Mouse (Mus musculus) olfactory bulb, adult 2 months (tissue): ENCODE data around the gene Kremen1. TPM values are rescaled to one million over a fixed set of nuclear protein-coding genes. Genes with fewer than 3 reads are reported as not detected.

Experiments
- H3K27ac ChIP-seq: fragments of 200-500 bp; 2 replicates; pipeline ENCODE4 v1.5.1; 2012; ENCODE audit warnings: low read depth, low read length; ENCODE audit not compliant: insufficient read depth
- H3K4me1 ChIP-seq: fragments of 200-500 bp; 2 replicates; pipeline ENCODE4 v1.6.1; 2012; ENCODE audit warnings: low read length; ENCODE audit not compliant: control insufficient read depth, insufficient read depth
- H3K4me3 ChIP-seq: fragments of 200-500 bp; 2 replicates; pipeline ENCODE4 v1.5.1; 2012; ENCODE audit warnings: mild to moderate bottlenecking, low read depth, low read length, moderate library complexity; ENCODE audit not compliant: insufficient read depth
- CTCF ChIP-seq: fragments of 200-500 bp; IDR thresholded peaks from 2 replicates; pipeline ENCODE4 v1.5.1; 2012; ENCODE audit warnings: low read depth, mild to moderate bottlenecking, low read length, moderate library complexity; ENCODE audit not compliant: insufficient read depth
- POLR2A ChIP-seq: fragments of 200-500 bp; IDR thresholded peaks from 2 replicates; pipeline ENCODE4 v1.6.1; 2012; ENCODE audit warnings: mild to moderate bottlenecking, low read depth, low read length, moderate library complexity; ENCODE audit not compliant: insufficient read depth
- WGBS: fragments of 180-500 bp; shearing (Covaris S2); methylation state at CpG from one replicate; pipeline ENCODE4 v1.1.7; 2018; 5-methylcytosine and 5-hydroxymethylcytosine counted together
- polyA plus RNA-seq: library from polyadenylated mRNA; stranded (reverse); fragments of >200 nt; gene quantifications from 2 replicates; pipeline ENCODE4 v1.2.4, GENCODE M21; 2012; ENCODE audit warnings: low replicate concordance; ENCODE audit not compliant: missing spikeins, insufficient read depth, insufficient read length

Gene Kremen1
- polyA plus RNA-seq, 1 experiment, result not detected

DNA sequence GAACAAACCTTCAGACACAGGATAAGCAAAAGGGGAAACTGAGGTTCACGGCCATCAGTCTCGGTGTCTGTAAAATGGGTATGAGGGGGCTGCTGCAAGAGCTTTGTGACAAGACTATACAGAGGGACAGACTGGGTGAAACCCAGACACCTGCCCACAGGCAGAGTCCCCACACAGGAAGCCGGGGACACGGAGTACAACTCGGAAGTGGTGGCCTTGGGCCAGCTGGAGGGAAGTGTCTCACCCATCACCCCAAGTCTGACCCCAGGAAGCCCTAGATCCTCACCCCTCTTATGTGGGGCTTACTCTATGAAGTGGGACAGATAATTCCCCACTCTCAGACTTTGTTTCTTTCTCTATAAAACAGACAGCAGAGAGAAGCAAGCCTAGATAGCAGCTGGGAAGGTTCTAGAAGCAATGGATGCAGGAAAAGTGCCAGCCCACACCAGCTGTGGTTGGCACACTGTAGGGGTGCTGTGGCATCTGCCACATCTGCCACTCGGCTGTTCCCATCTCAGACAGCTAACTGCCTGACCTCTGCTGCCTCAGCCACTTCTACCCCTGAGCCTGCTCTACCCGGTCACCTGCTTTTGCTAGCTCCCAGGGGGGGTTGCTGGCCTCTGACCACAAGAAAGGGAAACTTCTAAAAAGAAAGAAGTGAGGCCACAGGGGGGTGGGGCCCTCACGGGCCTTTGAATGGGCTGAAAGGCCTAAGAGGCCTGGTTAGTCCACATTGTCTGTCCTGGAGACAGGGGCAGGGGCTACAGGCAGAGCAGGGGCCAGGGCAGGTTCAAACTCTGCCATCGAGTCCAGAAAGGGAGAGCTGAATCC is 110.7 kb downstream of the Kremen1 start:
- Histone ChIP-seq H3K4me3 (no peak overlapping the region), H3K4me1 (peaks cover 35% of the 10 kb centered on the region), H3K27ac (no peak overlapping the region)
- TF ChIP-seq CTCF, result no peak
- TF ChIP-seq POLR2A, result no peak
- WGBS, result 72% methylated on average over 9 of the region's 9 CpGs

- peaks cover 28% of the 10 kb centered on the region for H3K4me1 ChIP-seq
- WGBS, result 60% methylated on average over 9 of the region's 9 CpGs
- no peak overlapping the region for H3K27ac ChIP-seq
- no peak overlapping the region for H3K4me3 ChIP-seq
- TF ChIP-seq CTCF (no peak), POLR2A (no peak)
These were observed 111.4 kb downstream of the Kremen1 start for GRCm38 (mm10) chr11:5149955-5150354.

- H3K4me1 ChIP-seq, result peaks cover 25% of the 10 kb centered on the region
- no peak overlapping the region for H3K4me3 ChIP-seq
- TF ChIP-seq POLR2A, result no peak
- no peak for TF ChIP-seq CTCF
- no peak overlapping the region for H3K27ac ChIP-seq
- 48% methylated on average over 7 of the region's 7 CpGs for WGBS
These were observed 112.1 kb downstream of the Kremen1 start for GRCm38 (mm10) chr11:5149249-5149648.

GRCm38 (mm10) chr11:5145600-5145999 is 115.8 kb downstream of the Kremen1 start:
- 93% methylated on average over 3 of the region's 3 CpGs for WGBS
- Histone ChIP-seq H3K4me1 (peaks cover 14% of the 10 kb centered on the region), H3K4me3 (no peak overlapping the region), H3K27ac (no peak overlapping the region)
- TF ChIP-seq CTCF, result no peak
- TF ChIP-seq POLR2A, result no peak

GRCm38 (mm10) chr11:5141965-5142364 is 119.4 kb downstream of the Kremen1 start:
- peaks cover 10% of the 10 kb centered on the region for H3K4me1 ChIP-seq
- WGBS, result 96% methylated on average over 2 of the region's 2 CpGs
- no peak overlapping the region for H3K4me3 ChIP-seq
- H3K27ac ChIP-seq, result no peak overlapping the region
- no peak for TF ChIP-seq POLR2A
- TF ChIP-seq CTCF, result no peak

Other genes with a start within 250 kb of the Kremen1 start
- gene Rasl10a, start 203.4 kb downstream of the Kremen1 start, polyA plus RNA-seq, result not detected in 2 replicates
- gene Gas2l1, start 196.2 kb downstream of the Kremen1 start, polyA plus RNA-seq, result not detected in 2 replicates
- not detected in 2 replicates for gene Rhbdd3, start 162.6 kb downstream of the Kremen1 start, polyA plus RNA-seq
- gene Ewsr1, start 162.3 kb downstream of the Kremen1 start, polyA plus RNA-seq, result 1,053 and 1,293 TPM in 2 replicates
- gene Emid1, start 109.3 kb downstream of the Kremen1 start, polyA plus RNA-seq, result not detected in 2 replicates
- gene Znrf3, start 183.3 kb upstream of the Kremen1 start, polyA plus RNA-seq, result not detected in 2 replicates